Mouse (Mus musculus): ENCODE data around the gene Adcy3.
"Not testable (repeated sequence)": the region's sequence is repeated elsewhere in the genome, so short reads cannot be mapped to it uniquely, and the experiment has no call there.

The Adcy3 gene

DNA sequence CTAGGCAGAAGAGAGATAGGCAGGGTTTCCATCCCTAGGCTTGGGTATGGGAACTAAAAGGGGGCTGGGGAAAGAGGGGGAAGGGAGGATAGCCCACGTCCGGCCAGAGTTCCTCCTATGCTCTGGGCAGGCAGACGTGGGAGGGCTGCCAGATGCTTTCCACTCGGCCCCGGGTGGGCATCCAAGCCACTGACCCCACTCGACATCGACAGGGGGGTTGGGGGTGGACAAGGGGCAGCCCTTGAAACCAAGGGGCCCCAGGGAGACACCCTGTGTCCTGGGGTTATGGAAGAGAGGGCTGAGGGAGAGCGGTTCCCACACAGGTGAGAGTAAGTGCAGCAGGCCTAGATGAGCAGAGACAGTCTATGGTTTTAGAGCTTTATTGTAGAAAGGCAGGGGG, 107.4 kb downstream of the Adcy3 start:
- in situ Hi-C loops (cut with MboI) = not testable (repeated sequence)

DNA sequence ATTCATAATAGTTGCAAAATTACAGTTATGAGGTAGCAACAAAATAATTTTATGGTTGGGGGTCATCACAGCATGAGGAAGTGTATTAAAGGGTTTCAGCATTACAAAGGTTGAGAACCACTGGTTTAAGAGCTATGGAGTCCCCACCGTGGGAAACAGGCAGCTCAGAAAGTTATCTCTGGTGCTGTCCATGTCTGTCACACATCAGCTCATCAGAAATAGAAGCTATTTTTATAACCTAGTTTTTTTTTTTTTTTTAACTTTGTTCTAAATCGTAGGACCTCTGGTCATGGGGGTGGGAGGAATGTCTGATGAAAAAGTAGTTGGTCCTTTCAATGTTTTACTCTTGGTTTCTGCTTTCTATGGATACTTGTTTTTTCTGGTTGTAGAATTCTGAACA, 110.9 kb downstream of the Adcy3 start:
- in situ Hi-C loops (cut with MboI) = no loop called here

DNA sequence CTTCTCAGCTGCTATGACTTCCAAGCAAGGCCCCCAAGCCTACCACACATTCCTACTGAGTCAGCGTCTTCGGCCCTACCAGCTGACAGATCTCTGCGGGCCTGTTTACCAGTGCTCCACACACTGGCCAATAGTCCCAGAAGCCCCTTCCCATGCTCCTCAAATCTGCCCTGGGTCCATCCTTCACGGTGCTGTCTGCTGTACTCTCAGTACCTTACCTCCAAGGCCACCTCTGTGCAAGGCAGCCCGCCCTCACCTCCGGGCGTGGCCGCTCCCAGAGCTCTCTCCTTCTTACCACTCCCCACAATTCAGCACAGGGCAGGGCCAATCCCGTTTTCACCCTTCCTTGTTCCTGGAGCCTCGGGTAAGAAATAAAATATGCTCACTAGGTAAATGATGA, 112.8 kb downstream of the Adcy3 start:
- in situ Hi-C loops (cut with MboI) = no loop called here

DNA sequence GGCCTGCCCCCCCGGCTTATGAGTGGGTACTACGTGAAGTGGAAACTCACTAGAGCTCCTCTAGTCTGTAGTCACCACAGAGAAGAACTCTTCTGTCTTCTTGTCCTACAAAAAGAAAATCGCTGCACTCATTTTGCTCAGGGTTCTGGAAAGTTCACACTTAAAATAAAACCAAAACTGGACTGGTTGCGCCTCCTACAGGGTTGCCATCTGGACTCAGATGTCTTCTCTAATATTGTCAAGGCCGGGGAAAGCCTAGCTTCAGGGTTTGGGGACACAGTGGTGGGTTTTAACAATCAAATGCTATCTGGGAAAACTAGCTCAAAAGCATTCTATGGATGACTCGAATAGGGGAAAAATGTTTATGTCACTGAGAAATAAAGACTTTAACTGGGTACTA, 116.9 kb downstream of the Adcy3 start:
- in situ Hi-C loops (cut with MboI) = no loop called here

DNA sequence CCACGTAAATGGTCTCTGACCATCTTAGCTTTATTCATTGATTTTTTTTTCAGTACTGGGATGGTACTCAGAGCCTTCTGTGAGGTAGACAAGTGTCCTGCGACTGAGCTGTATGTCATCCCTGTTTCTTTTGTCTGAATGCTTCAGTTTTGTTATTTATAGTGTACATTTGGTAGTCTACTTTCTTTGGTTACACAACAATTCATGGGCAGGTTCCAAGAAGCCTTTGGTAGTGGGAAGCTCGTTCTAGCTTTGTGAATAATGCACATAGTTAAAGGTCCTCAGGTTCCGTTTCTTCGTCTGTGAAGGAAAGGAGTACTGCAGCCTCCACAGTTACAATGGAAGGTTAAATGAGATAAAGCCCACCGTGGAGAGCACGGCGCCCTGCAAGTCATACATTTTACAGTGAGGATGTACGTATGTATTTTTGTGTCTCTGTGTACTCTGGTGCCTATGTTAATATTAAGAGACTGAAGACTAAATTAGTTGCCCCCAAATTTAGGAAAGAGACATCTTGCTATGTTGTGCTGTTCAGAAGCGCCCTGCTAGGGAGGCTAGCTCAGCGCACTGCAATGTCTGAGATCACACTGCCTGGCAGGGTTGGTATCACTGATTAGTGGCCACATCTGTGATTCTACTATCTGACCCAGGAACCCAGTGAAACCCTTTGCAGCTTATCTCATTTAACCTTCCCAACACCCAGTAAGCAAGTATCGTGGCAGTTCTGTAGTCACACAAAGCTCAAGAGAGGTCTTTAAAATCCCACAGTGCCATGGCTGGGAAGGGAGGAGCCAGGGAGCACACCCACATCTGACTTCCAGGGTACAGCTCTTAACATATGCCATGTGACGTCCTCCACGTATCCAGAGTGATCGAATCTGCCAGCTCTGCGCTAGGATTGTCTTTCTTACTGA, 120.1 kb downstream of the Adcy3 start:
- in situ Hi-C loops (cut with MboI) = no loop called here
